Mouse (Mus musculus) heart, embryonic 14.5 days (tissue): ENCODE data around the gene Cerk. TPM values are rescaled to one million over a fixed set of nuclear protein-coding genes. Genes with fewer than 3 reads are reported as not detected.

Experiments used
- ATAC-seq: fragments of 200-750 bp; cut with Nextera tagmentation; 2 replicates; pipeline ENCODE4 v1.8.0; 2017; ENCODE audit warnings: low read depth, moderate TSS enrichment; ENCODE audit not compliant: insufficient number of reproducible peaks, insufficient read depth, low FRiP score
- H3K27ac ChIP-seq, 2 experiments: fragments of 200-500 bp in 1 of 2; fragments of 300-500 bp in 1 of 2; sonication (generic) in 1 of 2; replicated peaks in 1 of 2; 2 replicates each; pipeline ENCODE4 v1.5.1; 2012 to 2014; ENCODE audit warnings: low read depth in 2 of 2, low read length in 2 of 2, control low read depth in 1 of 2, mild to moderate bottlenecking in 1 of 2, mixed read lengths in 1 of 2; ENCODE audit not compliant: control insufficient read depth in 1 of 2, insufficient read depth in 1 of 2
- H3K27me3 ChIP-seq: fragments of 300-500 bp; sonication (generic); 2 replicates; pipeline ENCODE4 v1.6.1; 2014; ENCODE audit warnings: mild to moderate bottlenecking, low read length, control low read depth; ENCODE audit not compliant: control insufficient read depth, insufficient read depth
- H3K36me3 ChIP-seq: fragments of 300-500 bp; sonication (generic); 2 replicates; pipeline ENCODE4 v1.6.1; 2014; ENCODE audit warnings: mild to moderate bottlenecking, control low read depth, low read length, mixed read lengths; ENCODE audit not compliant: control insufficient read depth, insufficient read depth
- H3K4me1 ChIP-seq, 2 experiments: fragments of 200-500 bp in 1 of 2; fragments of 300-500 bp in 1 of 2; sonication (generic) in 1 of 2; 2 replicates each; pipeline ENCODE4 v1.6.1; 2012 to 2014; ENCODE audit warnings: low read length in 2 of 2, control low read depth in 1 of 2, mixed read lengths in 1 of 2; ENCODE audit not compliant: control insufficient read depth in 2 of 2, insufficient read depth in 2 of 2
- H3K4me2 ChIP-seq: fragments of 300-500 bp; sonication (generic); 2 replicates; pipeline ENCODE4 v1.6.1; 2014; ENCODE audit warnings: mild to moderate bottlenecking, low read length
- H3K4me3 ChIP-seq, 2 experiments: fragments of 200-500 bp in 1 of 2; fragments of 300-500 bp in 1 of 2; sonication (generic) in 1 of 2; 2 replicates each; pipeline ENCODE4 v1.5.1; 2012 to 2014; ENCODE audit warnings: low read length in 2 of 2, mild to moderate bottlenecking in 2 of 2, control low read depth in 1 of 2, low read depth in 1 of 2, moderate library complexity in 1 of 2; ENCODE audit not compliant: control insufficient read depth in 1 of 2, insufficient read depth in 1 of 2
- H3K9ac ChIP-seq: fragments of 300-500 bp; sonication (generic); 2 replicates; pipeline ENCODE4 v1.6.1; 2014; ENCODE audit warnings: mild to moderate bottlenecking, low read length
- H3K9me3 ChIP-seq: fragments of 300-500 bp; sonication (generic); 2 replicates; pipeline ENCODE4 v1.6.1; 2016; ENCODE audit warnings: low read length, control low read depth; ENCODE audit not compliant: control insufficient read depth
- WGBS: fragments of 180-500 bp; shearing (Covaris S2); extraction: QIAGEN DNeasy Blood & Tissue Kit; methylation state at CpG from one replicate; pipeline ENCODE4 v1.1.7; 2014; 5-methylcytosine and 5-hydroxymethylcytosine counted together
- polyA plus RNA-seq: library from polyadenylated mRNA; unstranded; fragments of >200 nt; fragmentation: Nextera tagmentation; extraction: Ambion mirVana; gene quantifications from 2 replicates; pipeline ENCODE4 v1.2.1, GENCODE M21; 2014

Gene Cerk
- polyA plus RNA-seq, 1 experiment from 2014 or later = 16.1 TPM

- H3K4me2 ChIP-seq = no peak overlapping the region
- H3K27me3 ChIP-seq = no peaks in the 10 kb centered on the region
- H3K27ac ChIP-seq = no peak overlapping the region
- WGBS = 53% methylated on average over 4 of the region's 4 CpGs
- H3K4me3 ChIP-seq = no peak overlapping the region
- no peaks in the 10 kb centered on the region for H3K9me3 ChIP-seq
- H3K4me1 ChIP-seq = 0 out of 4 replicates have a peak, but pooled peaks cover 0 to 3% of the 10 kb centered on the region in 2 experiments
- peaks cover 69% of the 10 kb centered on the region for H3K36me3 ChIP-seq
- no peak overlapping the region for H3K9ac ChIP-seq
- ATAC-seq = no peak
Measured at GRCm38 (mm10) chr15:86137638-86138037, 48.3 kb downstream of the Cerk start.

DNA sequence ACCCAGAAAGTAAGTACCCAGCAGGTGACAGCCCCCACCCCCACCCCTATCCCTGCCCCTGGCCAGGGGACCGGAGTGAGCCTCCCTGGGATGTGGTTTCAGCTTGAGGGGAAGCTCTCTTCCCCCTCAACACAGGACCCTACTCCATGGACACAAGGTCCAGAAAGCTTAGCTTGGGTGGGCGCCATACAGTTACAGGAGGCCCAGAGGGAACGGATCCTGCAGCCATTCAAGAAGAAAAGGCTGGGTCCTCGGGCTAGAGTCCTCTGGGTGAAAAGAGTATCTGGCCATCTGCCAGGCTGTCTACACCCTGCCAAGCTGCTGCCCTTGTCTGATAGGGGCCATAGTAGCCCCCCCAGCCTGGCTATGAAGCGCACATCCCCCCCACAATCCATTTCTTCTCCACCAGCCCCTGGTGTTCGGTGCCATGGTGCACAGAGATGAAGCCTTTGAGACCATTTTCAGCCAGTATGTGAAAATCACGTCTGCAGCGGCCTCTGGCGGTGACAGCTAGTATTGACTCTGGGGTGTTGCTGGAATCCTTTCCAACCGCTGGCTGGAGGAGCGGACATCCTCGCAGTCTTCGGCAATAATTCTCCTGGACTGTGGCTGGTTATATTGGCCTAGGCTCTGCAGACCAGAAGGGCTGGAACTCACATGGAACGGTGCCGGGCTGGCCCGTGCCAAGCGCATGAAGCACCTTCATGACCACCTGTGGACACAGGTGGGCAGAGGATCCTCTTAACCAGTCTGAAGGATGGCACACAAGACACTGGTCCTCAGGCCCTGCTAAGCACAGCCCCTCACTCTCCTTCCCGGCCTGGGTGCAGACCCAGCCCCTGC lies 50.8 kb downstream of the Cerk start:
- Histone ChIP-seq H3K36me3 (peaks cover 70% of the 10 kb centered on the region), H3K27ac (no peak overlapping the region), H3K4me1 (0 out of 4 replicates have a peak, but pooled peaks cover 0 to 3% of the 10 kb centered on the region in 2 experiments), H3K9me3 (no peaks in the 10 kb centered on the region), H3K4me3 (no peak overlapping the region), H3K4me2 (no peak overlapping the region), H3K27me3 (no peaks in the 10 kb centered on the region), H3K9ac (no peak overlapping the region)
- 0 out of 2 replicates have a peak, but pooled peaks have one; percentile 3 for ATAC-seq
- 40% methylated on average over 18 of the region's 18 CpGs for WGBS

- no peak for ATAC-seq
- H3K4me3 ChIP-seq = no peak overlapping the region
- H3K9ac ChIP-seq = no peak overlapping the region
- H3K9me3 ChIP-seq = no peaks in the 10 kb centered on the region
- no peaks in the 10 kb centered on the region for H3K27me3 ChIP-seq
- H3K36me3 ChIP-seq = peaks cover 85% of the 10 kb centered on the region
- 93% methylated on average over 10 of the region's 10 CpGs for WGBS
- no peak overlapping the region for H3K4me2 ChIP-seq
- no peak overlapping the region for H3K27ac ChIP-seq
- H3K4me1 ChIP-seq = 0 out of 4 replicates have a peak, but pooled peaks cover 0 to 8% of the 10 kb centered on the region in 2 experiments
Measured at GRCm38 (mm10) chr15:86130657-86131056, 55.3 kb downstream of the Cerk start.

DNA sequence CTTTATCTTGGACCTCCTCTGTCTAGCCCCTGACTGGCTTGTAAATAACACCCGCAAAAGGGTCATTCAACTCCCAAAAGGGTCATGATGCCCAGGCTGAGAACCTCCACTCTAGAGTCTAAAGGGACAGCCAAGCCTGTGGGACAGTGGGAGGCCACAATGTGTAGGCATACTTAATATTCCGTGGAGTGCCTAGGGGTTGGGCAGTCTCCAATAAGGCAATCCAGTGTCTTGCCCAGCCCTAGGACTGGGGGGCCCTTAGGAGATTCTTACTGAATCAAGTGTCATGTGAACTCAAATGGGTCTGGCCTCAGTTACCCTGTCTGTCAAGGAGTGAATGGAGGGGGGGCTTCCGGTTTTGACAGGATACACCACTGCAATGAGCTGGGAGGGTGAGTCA lies 56.9 kb downstream of the Cerk start:
- Histone ChIP-seq H3K4me2 (no peak overlapping the region), H3K27me3 (no peaks in the 10 kb centered on the region), H3K9ac (no peak overlapping the region), H3K4me3 (no peak overlapping the region), H3K36me3 (peaks cover 89% of the 10 kb centered on the region), H3K4me1 (0 out of 4 replicates have a peak, but pooled peaks cover 0 to 5% of the 10 kb centered on the region in 2 experiments), H3K27ac (no peak overlapping the region), H3K9me3 (no peaks in the 10 kb centered on the region)
- no peak for ATAC-seq
- WGBS = 86% methylated on average over 3 of the region's 3 CpGs

- Histone ChIP-seq H3K4me3 (no peak overlapping the region), H3K36me3 (peaks cover 89% of the 10 kb centered on the region), H3K9me3 (no peaks in the 10 kb centered on the region), H3K4me1 (peaks cover 0 to 5% of the 10 kb centered on the region in 2 experiments; a peak in 1 of 4 replicates), H3K27me3 (no peaks in the 10 kb centered on the region), H3K27ac (no peak overlapping the region), H3K9ac (no peak overlapping the region), H3K4me2 (no peak overlapping the region)
- WGBS = 46% methylated on average over 1 of the region's 1 CpGs
- no peak for ATAC-seq
Measured at GRCm38 (mm10) chr15:86124359-86124758, 61.6 kb downstream of the Cerk start.

- peaks cover 89% of the 10 kb centered on the region for H3K36me3 ChIP-seq
Measured at GRCm38 (mm10) chr15:86123409-86123808, 62.5 kb downstream of the Cerk start.

DNA sequence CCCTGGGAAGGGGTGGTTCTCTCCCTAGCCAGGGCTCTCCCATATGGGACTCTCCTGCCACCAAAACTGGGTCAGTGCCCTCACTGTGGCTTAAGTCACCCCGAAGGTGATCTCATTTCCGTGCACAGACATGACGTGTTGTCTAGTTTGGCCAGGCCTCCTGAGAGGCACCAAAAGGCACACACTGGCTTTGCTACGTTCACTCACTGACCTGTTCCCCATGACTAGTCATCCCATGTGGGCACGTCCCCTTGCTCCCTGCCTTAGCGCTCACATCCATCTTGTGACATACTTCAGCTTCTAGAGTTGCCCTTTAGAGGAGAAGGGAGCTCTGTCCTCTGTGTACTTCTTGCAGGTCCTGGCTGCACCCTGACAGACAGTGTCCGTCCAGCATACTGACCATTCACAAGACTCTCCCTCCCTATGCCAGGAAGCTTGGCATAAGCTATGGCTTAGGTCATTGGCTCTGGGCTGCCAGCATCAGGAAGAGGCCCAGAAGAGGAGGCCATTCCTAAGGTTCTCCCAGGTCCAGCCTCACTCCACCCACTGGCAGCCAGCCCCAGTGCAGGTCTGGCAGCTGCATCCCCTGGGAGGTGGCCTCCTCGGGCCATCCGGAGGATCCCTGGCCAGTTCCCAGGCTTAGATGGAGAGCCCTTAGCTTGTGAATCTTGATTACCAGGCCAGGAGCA lies 63.5 kb downstream of the Cerk start:
- Histone ChIP-seq H3K9me3 (no peaks in the 10 kb centered on the region), H3K4me3 (no peak overlapping the region), H3K9ac (no peak overlapping the region), H3K36me3 (peaks cover 82% of the 10 kb centered on the region), H3K4me1 (peaks cover 7 to 13% of the 10 kb centered on the region in 2 experiments; a peak in 3 of 4 replicates), H3K4me2 (no peak overlapping the region), H3K27me3 (no peaks in the 10 kb centered on the region), H3K27ac (no peak overlapping the region)
- ATAC-seq = no peak
- 83% methylated on average over 9 of the region's 9 CpGs for WGBS

More at GRCm38 (mm10) chr15:86123409-86123808, 62.5 kb downstream of the Cerk start:
- no peak overlapping the region for H3K27ac ChIP-seq
- no peaks in the 10 kb centered on the region for H3K9me3 ChIP-seq
- no peak overlapping the region for H3K9ac ChIP-seq
- H3K4me1 ChIP-seq = peaks cover 0 to 5% of the 10 kb centered on the region in 2 experiments; a peak in 1 of 4 replicates
- 90% methylated on average over 4 of the region's 4 CpGs for WGBS
- H3K4me3 ChIP-seq = no peak overlapping the region
- ATAC-seq = no peak
- no peaks in the 10 kb centered on the region for H3K27me3 ChIP-seq
- H3K4me2 ChIP-seq = no peak overlapping the region
